Mouse (Mus musculus) adrenal gland, adult 18-20 months (tissue): Measurements from ENCODE around the gene Zcchc9. TPM values are rescaled to one million over a fixed set of nuclear protein-coding genes. Genes with fewer than 3 reads are reported as not detected.
A peak's percentile ranks its signal among the peaks of the same experiment; 100 is the strongest.
"Not testable (repeated sequence)": the region's sequence is repeated elsewhere in the genome, so short reads cannot be mapped to it uniquely, and the experiment has no call there.

Source experiments
- DNase-seq, 2 experiments: peaks; one replicate each; pipeline ENCODE4 v3.0.0; 2021 to 2022; ENCODE audit warnings: low spot score in 2 of 2
- microRNA-seq, 2 experiments: library from miRNA; unstranded; fragments of <30 nt; microRNA quantifications; one replicate each; pipeline ENCODE4 v1.2.0; 2021; ENCODE audit warnings: borderline number of aligned reads in 2 of 2
- total RNA-seq, 2 experiments: library from RNA; stranded (reverse); gene quantifications; 1 replicate in 1 of 2; 2 replicates in 1 of 2; pipeline ENCODE4 v1.2.3; 2021

The Zcchc9 gene
- total RNA-seq, 2 experiments from 2014 or later: 41.9 to 47.8 TPM

DNA sequence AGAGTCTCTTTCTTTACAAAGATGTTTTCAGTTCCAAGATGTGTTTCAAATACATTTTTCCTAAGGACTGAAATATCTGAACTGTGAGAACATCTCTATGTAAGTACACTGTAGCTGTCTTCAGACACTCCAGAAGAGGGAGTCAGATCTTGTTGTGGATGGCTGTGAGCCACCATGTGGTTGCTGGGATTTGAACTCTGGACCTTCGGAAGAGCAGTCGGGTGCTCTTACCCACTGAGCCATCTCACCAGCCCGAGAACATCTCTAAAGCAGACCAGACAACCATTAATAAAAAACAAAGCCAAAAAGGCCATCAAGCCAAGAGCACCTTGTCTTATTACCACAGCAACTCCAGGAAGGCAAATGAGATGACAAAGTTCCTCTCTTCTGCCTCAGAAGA lies 43.9 kb downstream of the Zcchc9 start:
- DNase-seq: not testable (repeated sequence)

DNA sequence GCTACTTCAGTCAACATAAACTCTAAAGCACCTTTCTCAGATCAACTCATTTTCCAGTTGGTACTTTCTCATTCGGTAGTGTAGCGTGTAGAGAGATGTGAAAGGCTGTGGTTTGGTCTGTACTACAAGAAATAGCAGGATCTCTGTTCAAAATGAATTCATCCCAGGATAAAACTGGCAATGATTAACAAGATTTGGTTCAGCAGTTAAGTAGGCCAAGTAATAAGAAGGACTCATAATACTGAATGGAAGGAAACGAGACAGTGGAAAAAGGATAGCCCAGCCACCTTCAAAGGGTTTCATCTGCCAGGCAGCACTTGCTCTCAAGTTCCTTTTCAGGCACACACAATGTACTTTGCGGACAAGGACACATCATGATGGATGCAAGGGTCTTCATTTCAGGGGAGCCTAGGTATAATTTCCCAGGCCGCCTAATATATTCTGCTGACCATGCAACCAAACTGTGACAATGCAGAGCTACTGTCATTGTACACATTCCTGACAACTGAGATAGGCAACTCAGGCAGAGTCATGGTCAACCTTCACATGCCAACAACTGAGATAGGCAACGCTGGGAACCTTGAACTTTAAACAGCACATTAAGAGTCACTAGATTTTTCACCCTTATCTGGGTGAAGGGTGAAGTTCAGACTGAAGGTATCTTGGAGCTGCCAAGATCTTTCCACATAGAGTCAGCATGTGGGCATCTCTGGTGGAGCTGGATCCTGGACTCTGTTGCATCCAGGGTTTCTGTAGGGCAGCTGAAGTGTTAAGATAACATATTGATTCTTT lies 45.7 kb downstream of the Zcchc9 start:
- peak in 1 of 2 experiments; percentile 16 for DNase-seq

DNA sequence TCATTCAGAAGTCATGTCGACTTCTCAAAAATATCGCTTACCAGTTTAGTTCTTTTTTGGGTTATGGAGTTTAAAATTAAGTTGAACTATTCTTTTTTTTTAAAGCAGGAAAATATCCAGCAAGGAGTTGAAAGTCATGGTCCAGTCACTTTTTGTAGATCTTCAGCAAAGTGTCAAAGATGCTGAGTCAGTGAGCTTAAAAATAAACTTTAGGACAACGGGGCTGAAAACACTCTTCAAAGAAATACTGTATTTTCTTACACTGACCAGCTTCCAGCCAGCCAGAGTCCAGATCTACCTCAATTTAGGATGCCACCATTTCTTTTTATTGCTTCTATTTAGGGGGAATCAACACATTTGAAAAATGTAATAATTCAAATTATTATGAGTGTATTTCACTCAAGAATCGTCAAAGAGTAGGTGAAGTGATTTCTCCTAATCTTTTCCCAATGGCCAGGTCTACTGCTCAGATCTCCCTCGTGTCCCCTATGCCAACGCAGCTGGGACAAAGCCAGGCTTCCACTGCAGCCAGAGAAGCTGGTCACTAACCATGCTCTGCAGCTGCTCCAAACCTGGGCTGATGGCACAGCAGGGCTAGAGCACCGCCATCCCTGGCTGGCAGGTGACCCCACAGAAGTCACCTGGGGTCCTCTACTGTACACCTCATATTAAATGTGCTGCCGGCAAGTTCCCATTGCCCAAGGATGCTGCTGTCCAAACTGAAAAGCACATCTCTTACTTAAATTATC lies 47.0 kb downstream of the Zcchc9 start:
- no peak for DNase-seq

DNA sequence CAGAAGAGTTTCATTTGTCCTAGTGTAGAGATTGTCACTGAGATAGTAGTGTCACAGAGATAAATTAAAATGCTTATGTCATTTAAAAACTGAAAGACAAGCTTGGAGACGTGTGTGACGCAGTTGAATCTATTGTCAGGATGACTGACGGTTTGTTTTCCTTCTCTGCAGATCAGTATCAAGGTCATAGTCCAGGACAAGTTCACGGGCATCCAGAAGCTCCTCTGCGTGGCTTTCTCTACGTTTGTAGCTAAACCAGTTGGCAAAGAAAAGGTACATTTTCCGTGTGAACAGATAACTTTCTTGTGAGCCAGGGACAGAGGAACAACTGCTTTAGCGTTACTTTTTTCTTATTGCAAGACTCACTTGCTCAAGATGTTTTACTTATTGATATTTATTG lies 47.7 kb downstream of the Zcchc9 start:
- DNase-seq: no peak

DNA sequence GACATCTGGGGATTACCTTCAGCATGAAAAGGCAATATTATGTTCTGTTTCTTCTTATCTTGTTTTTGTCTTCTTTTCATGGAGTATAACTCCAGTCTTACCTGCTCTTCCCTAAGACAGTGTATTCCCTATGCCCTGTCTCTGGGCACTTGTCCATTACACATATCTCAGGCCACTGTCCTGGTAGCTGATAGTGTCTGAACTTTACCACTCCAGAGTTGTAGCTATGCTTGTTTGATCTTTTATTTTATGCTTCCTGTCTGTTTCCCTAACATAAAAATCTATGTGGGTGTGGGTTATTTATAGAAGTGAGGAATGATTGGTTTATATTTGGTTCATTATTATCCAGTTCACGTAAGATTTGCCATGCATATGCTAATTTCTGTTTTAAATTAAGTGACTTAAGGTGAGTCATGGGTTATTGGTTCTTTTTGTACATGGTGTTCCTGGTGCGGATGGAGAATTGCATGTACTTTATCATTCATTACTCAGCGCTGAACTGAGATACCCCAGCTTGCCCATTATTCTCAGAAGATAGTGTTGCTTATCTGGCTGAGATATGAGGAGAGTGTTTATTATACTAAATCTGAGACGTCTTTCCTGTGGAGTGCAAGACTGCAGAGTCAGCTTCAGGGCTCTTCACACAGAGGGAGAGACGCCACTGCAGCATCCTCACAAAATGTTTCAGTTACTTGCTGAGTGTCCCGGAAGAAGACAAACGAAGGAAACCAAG lies 49.0 kb downstream of the Zcchc9 start:
- DNase-seq: no peak

DNA sequence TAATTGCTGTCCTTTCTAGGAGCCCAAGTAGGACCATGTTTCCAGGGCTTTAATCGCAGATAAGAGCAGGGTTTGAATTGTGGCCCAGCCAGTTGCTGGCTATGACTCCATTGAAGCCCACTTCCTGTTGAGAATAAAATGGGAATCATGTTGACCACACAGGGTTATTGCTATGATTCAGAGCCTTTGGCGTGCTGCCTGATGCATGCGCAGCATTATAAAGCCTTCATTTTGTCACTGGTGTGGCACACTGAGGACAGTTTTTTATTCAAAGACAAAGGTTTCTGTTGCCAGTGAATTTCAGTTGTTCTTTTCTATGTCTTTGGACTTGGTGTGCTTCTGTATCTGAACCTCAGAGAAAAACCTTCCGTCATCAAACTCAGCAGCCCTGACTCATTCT lies 51.3 kb downstream of the Zcchc9 start:
- peak in 1 of 2 experiments; percentile 37 for DNase-seq

DNA sequence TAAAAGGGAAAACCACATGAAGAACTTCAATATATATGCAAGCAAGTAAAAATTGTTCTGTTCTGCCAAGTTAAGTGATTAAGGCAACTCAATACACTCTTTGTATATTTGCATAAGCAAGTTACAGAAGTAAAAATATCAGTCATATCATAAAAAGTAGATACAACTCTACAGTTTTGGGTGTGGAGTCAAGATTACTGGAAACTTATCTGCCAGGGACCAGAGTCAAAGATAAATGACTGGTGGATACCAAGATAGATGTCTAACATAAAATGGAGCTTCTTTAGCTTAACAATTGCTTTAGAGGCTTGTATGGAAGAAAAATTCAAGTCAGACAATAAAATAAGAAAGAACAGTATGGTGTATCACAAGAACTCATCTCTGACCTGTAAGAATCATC lies 52.7 kb downstream of the Zcchc9 start:
- DNase-seq: no peak

DNA sequence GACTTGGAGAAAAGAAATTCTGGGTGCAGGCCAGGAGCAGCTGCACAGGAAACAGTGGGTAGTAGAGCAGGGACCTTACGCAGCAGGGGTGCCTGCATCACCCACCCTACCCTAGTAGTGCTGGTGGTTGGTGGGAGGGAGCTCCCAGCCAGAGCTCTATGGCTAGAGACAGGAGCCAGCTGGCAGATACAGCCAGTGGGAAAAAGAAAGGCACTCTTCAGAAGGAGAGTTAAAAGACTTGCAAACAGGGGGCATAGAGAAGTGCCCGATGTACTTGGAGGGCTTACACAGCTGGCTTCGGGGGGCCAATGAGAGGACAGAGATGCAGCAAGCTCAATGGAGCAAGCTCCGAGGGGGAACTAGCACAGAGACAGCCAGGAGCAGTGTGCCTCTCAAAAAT lies 53.8 kb downstream of the Zcchc9 start:
- no peak for DNase-seq

DNA sequence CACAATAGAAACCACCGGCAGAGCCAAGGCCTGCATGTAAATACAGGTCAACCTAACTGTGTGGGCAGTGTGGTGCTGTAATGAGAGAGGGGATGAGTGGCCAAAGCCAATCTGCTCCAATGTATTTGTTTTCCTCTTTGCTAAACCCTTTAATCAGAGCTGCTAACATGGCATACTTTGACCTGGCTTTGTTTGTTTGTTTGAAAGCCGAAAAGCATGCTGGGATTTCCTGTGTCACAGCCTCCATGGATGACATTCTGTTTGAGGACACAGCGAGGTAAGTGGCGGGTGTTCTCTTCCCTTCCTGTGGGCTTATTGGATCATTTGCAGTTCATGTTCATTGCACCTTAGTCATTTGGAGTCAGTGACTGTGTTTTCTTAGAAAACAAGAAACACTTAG lies 57.5 kb downstream of the Zcchc9 start:
- no peak for DNase-seq

DNA sequence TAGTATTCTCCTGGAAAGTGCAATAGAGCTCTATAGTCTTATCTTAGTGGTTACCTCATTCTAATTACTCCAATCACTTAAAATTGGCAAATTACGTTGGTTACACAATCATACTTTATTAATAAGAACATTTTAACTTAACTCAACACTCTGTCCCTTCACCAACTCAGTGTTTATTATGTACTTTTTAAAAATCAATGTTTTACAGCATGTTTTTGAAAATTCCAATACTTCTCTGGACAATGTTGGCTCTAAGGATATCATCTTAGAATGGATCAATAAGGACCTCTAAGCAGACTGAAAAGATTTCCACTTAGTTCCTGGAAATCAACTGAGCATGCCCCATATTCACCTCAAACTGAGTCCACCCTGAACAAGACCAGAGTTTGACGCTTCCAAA lies 59.1 kb downstream of the Zcchc9 start:
- no peak for DNase-seq

Small RNA genes within 50 kb of the gene (microRNA-seq; reads per million reads assigned to microRNA genes)
- 0 reads per million in 2 experiments for gene Gm27656

Other genes starting within 250 kb of the Zcchc9 start
- gene Acot12, start 66.2 kb downstream of the Zcchc9 start, total RNA-seq: 1 to 10 TPM in 1 of 2 experiments, under 1 TPM in 1; 0.93 to 3.5 TPM
- 1 to 10 TPM in 1 of 2 experiments, not detected in 1; 2.0 TPM for gene Ckmt2, start 69.2 kb upstream of the Zcchc9 start, total RNA-seq